Mouse (Mus musculus) neural tube, embryonic 12.5 days (tissue): Measurements from ENCODE around the gene Sorl1. TPM values are rescaled to one million over a fixed set of nuclear protein-coding genes. Genes with fewer than 3 reads are reported as not detected.

ENCODE experiments used
- ATAC-seq: fragments of 200-750 bp; cut with Nextera tagmentation; 2 replicates; pipeline ENCODE4 v1.8.0; 2017; ENCODE audit warnings: low read depth, mild to moderate bottlenecking, moderate TSS enrichment, moderate library complexity; ENCODE audit not compliant: low FRiP score
- H3K27ac ChIP-seq: fragments of 300-500 bp; sonication (generic); 2 replicates; pipeline ENCODE4 v1.5.1; 2016
- H3K27me3 ChIP-seq: fragments of 300-500 bp; sonication (generic); replicated peaks from 2 replicates; pipeline ENCODE4 v1.6.1; 2016; ENCODE audit warnings: mild to moderate bottlenecking
- H3K36me3 ChIP-seq: fragments of 300-500 bp; sonication (generic); 2 replicates; pipeline ENCODE4 v1.6.1; 2016; ENCODE audit warnings: mild to moderate bottlenecking
- H3K4me1 ChIP-seq: fragments of 300-500 bp; sonication (generic); 2 replicates; pipeline ENCODE4 v1.6.1; 2016
- H3K4me2 ChIP-seq: fragments of 300-500 bp; sonication (generic); replicated peaks from 2 replicates; pipeline ENCODE4 v1.6.1; 2016; ENCODE audit warnings: mild to moderate bottlenecking
- H3K4me3 ChIP-seq: fragments of 300-500 bp; sonication (generic); 2 replicates; pipeline ENCODE4 v1.5.1; 2016
- H3K9ac ChIP-seq: fragments of 300-500 bp; sonication (generic); 2 replicates; pipeline ENCODE4 v1.6.1; 2016; ENCODE audit warnings: mild to moderate bottlenecking
- H3K9me3 ChIP-seq: fragments of 300-500 bp; sonication (generic); 2 replicates; pipeline ENCODE4 v1.6.1; 2016; ENCODE audit warnings: mild to moderate bottlenecking
- WGBS: fragments of 180-500 bp; shearing (Covaris S2); methylation state at CpG from one replicate; pipeline ENCODE4 v1.1.7; 2016; 5-methylcytosine and 5-hydroxymethylcytosine counted together
- polyA plus RNA-seq: library from polyadenylated mRNA; unstranded; fragments of >200 nt; fragmentation: Nextera tagmentation; extraction: Ambion mirVana; gene quantifications from 2 replicates; pipeline ENCODE4 v1.2.1, GENCODE M21; 2016

Gene Sorl1
- polyA plus RNA-seq, 1 experiment from 2014 or later = 16.4 TPM

DNA sequence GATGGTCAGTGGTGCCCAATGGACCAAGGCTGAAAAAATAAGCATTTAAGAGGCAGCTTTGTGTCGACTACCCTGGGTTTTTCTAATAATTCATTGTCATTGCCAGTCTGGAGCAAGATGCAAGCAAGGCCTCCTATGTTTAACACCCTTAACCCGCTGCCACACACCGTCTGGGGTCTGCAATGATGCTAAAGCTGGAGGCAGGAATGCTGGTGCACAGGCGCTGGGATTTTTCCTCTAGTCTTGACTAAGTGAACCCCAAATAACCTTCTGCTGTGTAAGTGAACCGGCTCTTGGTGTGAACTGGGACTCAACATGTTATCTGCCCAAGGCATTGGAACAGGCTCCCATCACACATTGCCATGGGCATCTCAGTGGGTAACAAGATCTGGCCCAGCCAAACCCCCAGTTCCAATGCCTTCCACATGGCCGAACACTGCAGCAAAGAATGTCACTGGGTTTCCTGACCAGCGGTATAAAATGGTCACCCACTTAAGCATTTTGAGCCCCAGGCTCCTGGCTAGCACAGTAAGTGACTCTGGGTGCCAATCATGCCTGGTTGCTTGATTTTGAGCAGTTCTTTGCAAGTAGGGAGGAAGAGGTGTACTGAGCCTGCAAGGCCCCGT is 186.6 kb downstream of the Sorl1 start:
- no peak overlapping the region for H3K9ac ChIP-seq
- H3K27ac ChIP-seq = peak overlapping the region; percentile 1; the same call in 1 of the 2 replicates
- H3K36me3 ChIP-seq = no peaks in the 10 kb centered on the region
- H3K27me3 ChIP-seq = no peaks in the 10 kb centered on the region
- H3K4me1 ChIP-seq = peaks cover 43% of the 10 kb centered on the region
- no peak for ATAC-seq
- H3K9me3 ChIP-seq = no peaks in the 10 kb centered on the region
- 58% methylated on average over 8 of the region's 8 CpGs for WGBS
- H3K4me3 ChIP-seq = no peak overlapping the region
- no peak overlapping the region for H3K4me2 ChIP-seq

DNA sequence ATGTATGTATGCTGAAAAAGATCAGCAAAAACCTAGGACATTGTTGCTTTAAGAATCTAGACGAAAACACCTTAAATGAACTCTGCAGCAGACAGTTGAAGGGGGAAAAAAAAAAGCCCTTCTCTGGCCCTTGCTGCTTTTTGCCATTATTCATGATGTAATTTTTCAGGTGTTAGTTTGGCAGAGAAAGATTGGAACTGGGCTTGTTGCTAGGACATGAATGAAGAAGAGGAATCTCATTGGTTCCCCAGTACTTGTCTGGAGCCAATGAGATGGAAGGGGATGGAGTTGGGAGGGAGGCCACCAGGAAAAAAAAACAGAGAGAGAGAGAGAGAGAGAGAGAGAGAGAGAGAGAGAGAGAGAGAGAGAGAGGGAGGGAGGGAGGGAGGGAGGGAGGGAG is 187.5 kb downstream of the Sorl1 start:
- H3K4me1 ChIP-seq = peaks cover 43% of the 10 kb centered on the region
- H3K36me3 ChIP-seq = no peaks in the 10 kb centered on the region
- no peak overlapping the region for H3K9ac ChIP-seq
- H3K27ac ChIP-seq = no peak overlapping the region
- H3K27me3 ChIP-seq = no peaks in the 10 kb centered on the region
- WGBS = 35% methylated on average over 1 of the region's 1 CpGs
- no peak for ATAC-seq
- H3K4me2 ChIP-seq = no peak overlapping the region
- H3K4me3 ChIP-seq = no peak overlapping the region
- no peaks in the 10 kb centered on the region for H3K9me3 ChIP-seq

DNA sequence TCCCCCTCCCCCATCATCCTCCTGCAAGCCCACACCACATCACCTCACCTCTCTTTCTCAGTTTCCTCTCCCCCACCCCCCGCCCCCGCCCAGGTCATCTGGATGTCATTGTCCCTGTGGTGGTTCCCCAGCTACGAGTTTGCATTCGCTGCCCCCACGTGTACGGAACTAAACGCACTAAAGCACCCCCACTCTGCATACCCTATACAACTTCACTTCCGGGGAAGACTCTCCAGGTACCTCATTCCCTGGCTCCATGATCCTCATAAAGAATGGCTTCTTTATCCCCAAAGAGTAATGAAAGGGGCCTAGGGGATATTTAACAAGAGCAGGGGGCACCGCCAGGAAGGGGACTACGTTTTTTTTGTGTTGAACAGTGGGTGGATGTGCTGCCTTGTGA is 188.1 kb downstream of the Sorl1 start:
- no peaks in the 10 kb centered on the region for H3K36me3 ChIP-seq
- H3K4me2 ChIP-seq = peak overlapping the region; percentile 63
- peak overlapping the region; percentile 70 for H3K9ac ChIP-seq
- H3K9me3 ChIP-seq = no peaks in the 10 kb centered on the region
- no peaks in the 10 kb centered on the region for H3K27me3 ChIP-seq
- H3K4me3 ChIP-seq = peak overlapping the region; percentile 32
- peak overlapping the region; percentile 76 for H3K27ac ChIP-seq
- WGBS = 0% methylated on average over 10 of the region's 10 CpGs
- peaks cover 43% of the 10 kb centered on the region for H3K4me1 ChIP-seq
- ATAC-seq = peak; percentile 54; the same call in 1 of the 2 replicates

- peaks cover 43% of the 10 kb centered on the region for H3K4me1 ChIP-seq
- H3K9ac ChIP-seq = peak overlapping the region; percentile 70
Measured at GRCm38 (mm10) chr9:41935373-41935971, 188.6 kb downstream of the Sorl1 start.

DNA sequence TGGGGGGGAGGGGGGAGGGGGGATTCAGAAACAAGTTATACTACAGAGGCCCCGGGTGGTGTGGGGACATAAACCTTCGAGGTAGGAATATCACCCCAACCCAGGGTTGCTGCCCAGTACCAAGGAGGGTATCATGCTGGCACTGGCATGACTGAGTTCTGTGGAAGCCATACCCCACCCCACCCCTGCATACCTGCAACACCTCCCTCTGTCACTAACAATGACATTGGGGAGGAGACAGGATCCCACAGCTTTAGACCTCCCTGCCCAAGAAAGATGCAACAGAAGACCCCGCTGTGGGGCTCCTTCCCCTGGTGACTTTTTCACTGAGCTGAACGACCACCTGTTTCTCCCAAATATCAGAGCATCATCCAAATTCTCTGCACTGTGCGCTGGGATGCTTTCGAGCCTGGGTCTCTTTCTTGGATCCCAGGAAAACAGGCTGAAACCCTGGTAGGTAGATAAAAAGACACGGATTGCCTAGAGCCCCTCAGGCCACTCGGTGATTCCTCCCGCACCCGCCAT is 189.2 kb downstream of the Sorl1 start:
- Histone ChIP-seq H3K27me3 (no peaks in the 10 kb centered on the region), H3K4me3 (peak overlapping the region; percentile 32; the same call in 1 of the 2 replicates), H3K4me1 (peaks cover 43% of the 10 kb centered on the region), H3K9ac (peak overlapping the region; percentile 70), H3K36me3 (no peaks in the 10 kb centered on the region), H3K27ac (peak overlapping the region; percentile 76), H3K9me3 (no peaks in the 10 kb centered on the region), H3K4me2 (peak overlapping the region; percentile 63)
- 11% methylated on average over 10 of the region's 10 CpGs for WGBS
- no peak for ATAC-seq

More at GRCm38 (mm10) chr9:41935373-41935971, 188.6 kb downstream of the Sorl1 start:
- peak overlapping the region; percentile 63 for H3K4me2 ChIP-seq
- H3K27me3 ChIP-seq = no peaks in the 10 kb centered on the region
- WGBS = 2% methylated on average over 21 of the region's 21 CpGs
- H3K27ac ChIP-seq = peak overlapping the region; percentile 76
- H3K9me3 ChIP-seq = no peaks in the 10 kb centered on the region
- peak; percentile 92 for ATAC-seq
- H3K4me3 ChIP-seq = peak overlapping the region; percentile 32
- H3K36me3 ChIP-seq = no peaks in the 10 kb centered on the region

GRCm38 (mm10) chr9:41929986-41930385 is 194.1 kb downstream of the Sorl1 start:
- no peak overlapping the region for H3K4me2 ChIP-seq
- no peaks in the 10 kb centered on the region for H3K36me3 ChIP-seq
- no peak for ATAC-seq
- H3K4me1 ChIP-seq = peaks cover 12% of the 10 kb centered on the region
- WGBS = 55% methylated on average over 5 of the region's 5 CpGs
- H3K9ac ChIP-seq = no peak overlapping the region
- no peak overlapping the region for H3K27ac ChIP-seq
- H3K9me3 ChIP-seq = no peaks in the 10 kb centered on the region
- H3K27me3 ChIP-seq = no peaks in the 10 kb centered on the region
- H3K4me3 ChIP-seq = no peak overlapping the region

DNA sequence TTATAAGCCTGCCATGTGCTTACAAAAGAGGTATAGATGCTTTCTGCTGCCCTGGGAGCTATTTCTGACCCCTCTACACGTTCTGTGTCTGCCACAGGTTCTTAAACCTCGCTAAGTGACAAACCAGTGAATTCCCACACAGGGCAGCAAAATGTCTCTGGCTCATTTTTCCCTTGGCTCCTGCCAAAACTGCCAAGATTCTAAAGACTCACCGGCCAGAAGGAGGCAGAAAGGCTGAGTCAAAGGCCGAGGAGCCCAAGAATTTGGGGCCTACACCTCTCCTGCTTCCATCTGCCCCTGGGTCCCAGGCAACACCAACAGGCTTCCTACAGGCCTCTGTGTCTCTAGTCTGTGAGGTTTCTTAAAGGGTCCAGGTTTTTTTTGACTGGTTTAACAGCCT is 198.4 kb downstream of the Sorl1 start:
- H3K9me3 ChIP-seq = no peaks in the 10 kb centered on the region
- no peaks in the 10 kb centered on the region for H3K36me3 ChIP-seq
- no peak overlapping the region for H3K9ac ChIP-seq
- 70% methylated on average over 4 of the region's 4 CpGs for WGBS
- H3K4me3 ChIP-seq = no peak overlapping the region
- no peaks in the 10 kb centered on the region for H3K27me3 ChIP-seq
- no peak for ATAC-seq
- no peaks in the 10 kb centered on the region for H3K4me1 ChIP-seq
- no peak overlapping the region for H3K27ac ChIP-seq
- no peak overlapping the region for H3K4me2 ChIP-seq

DNA sequence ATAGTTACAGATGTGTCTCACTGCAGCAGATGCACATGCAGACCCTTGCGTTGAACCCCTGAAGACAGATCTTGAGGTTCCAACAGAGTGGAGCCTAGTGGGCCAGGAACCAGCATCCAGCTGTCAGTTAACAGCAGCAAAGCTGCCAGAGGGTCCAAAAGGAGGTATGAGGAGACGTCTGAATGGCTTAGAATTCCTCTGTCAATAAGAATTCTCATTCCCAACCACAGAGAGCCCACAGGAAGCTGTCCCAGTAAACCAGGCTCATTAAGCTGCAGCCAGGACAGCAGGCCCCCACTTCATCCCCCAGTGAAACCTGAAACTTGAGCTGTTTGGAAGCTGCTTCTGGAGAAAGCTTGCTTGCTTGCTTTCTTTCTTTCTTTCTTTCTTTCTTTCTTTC is 200.0 kb downstream of the Sorl1 start:
- Histone ChIP-seq H3K9me3 (no peaks in the 10 kb centered on the region), H3K4me2 (no peak overlapping the region), H3K4me3 (no peak overlapping the region), H3K4me1 (peaks cover 8% of the 10 kb centered on the region), H3K27ac (no peak overlapping the region), H3K36me3 (no peaks in the 10 kb centered on the region), H3K27me3 (no peaks in the 10 kb centered on the region), H3K9ac (no peak overlapping the region)
- ATAC-seq = no peak
- 44% methylated on average over 2 of the region's 2 CpGs for WGBS

GRCm38 (mm10) chr9:41922416-41922815 is 201.7 kb downstream of the Sorl1 start:
- Histone ChIP-seq H3K4me1 (peaks cover 24% of the 10 kb centered on the region), H3K9ac (no peak overlapping the region), H3K36me3 (no peaks in the 10 kb centered on the region), H3K27ac (no peak overlapping the region), H3K4me3 (no peak overlapping the region), H3K9me3 (no peaks in the 10 kb centered on the region), H3K4me2 (no peak overlapping the region), H3K27me3 (no peaks in the 10 kb centered on the region)
- no peak for ATAC-seq
- WGBS = 90% methylated on average over 6 of the region's 6 CpGs

- Histone ChIP-seq H3K9me3 (no peaks in the 10 kb centered on the region), H3K27ac (peak overlapping the region; percentile 67), H3K36me3 (no peaks in the 10 kb centered on the region), H3K4me2 (peak overlapping the region; percentile 8; the same call in 1 of the 2 replicates), H3K9ac (no peak overlapping the region), H3K4me3 (no peak overlapping the region), H3K4me1 (peaks cover 34% of the 10 kb centered on the region), H3K27me3 (no peaks in the 10 kb centered on the region)
- peak; percentile 85 for ATAC-seq
- 33% methylated on average over 14 of the region's 14 CpGs for WGBS
Measured at GRCm38 (mm10) chr9:41918657-41919380, 205.3 kb downstream of the Sorl1 start.

DNA sequence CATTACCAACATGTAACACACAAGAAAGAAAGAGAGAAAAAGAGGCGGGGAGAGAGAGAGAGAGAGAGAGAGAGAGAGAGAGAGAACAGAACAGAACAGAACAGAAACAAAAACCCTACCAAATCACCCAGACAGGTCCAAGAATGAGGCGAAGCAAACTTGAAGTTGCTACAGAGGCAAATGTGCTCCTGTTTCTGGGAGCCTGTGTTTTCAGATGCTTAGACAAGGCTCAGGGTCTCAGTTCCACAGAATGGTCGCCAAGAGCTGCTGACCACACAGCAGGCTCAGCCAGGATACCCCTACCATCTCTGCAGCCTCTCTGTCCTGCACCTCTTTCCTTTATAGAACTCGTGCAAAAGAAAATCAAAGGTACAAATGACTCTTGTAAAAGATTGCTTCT is 205.9 kb downstream of the Sorl1 start:
- 54% methylated on average over 4 of the region's 4 CpGs for WGBS
- Histone ChIP-seq H3K36me3 (no peaks in the 10 kb centered on the region), H3K27ac (peak overlapping the region; percentile 67; the same call in 1 of the 2 replicates), H3K4me2 (peak overlapping the region; percentile 8; the same call in 1 of the 2 replicates), H3K27me3 (no peaks in the 10 kb centered on the region), H3K4me1 (peaks cover 34% of the 10 kb centered on the region), H3K4me3 (no peak overlapping the region), H3K9me3 (no peaks in the 10 kb centered on the region), H3K9ac (no peak overlapping the region)
- no peak for ATAC-seq

DNA sequence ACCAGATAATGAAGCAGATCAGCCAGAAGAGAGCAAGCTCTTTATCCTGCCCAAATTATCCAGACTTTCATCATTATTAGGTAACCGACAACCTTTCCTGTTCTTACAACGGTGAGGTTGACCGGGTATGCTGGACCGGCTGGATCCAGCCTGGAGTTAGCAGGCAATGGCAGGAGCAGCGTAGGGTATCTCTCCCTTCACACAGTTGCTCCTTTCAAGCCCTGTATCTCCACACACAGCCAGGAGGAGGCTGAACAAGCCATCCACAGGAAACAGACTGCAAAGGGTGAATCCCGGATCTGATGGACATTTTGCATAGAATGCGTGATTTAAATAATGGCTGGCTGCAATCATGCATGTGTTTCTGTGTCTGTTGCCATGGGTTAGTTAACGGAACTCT is 208.5 kb downstream of the Sorl1 start:
- H3K4me3 ChIP-seq = no peak overlapping the region
- no peak for ATAC-seq
- no peak overlapping the region for H3K27ac ChIP-seq
- no peak overlapping the region for H3K9ac ChIP-seq
- H3K4me2 ChIP-seq = no peak overlapping the region
- peaks cover 34% of the 10 kb centered on the region for H3K4me1 ChIP-seq
- H3K36me3 ChIP-seq = no peaks in the 10 kb centered on the region
- H3K9me3 ChIP-seq = no peaks in the 10 kb centered on the region
- 70% methylated on average over 8 of the region's 8 CpGs for WGBS
- H3K27me3 ChIP-seq = no peaks in the 10 kb centered on the region
